Mouse (Mus musculus): ENCODE measurements at regions not wholly inside any gene's neighbourhood (a gene's known extent, or its start where the extent isn't known, plus 50 kb on each side); places are given as distances from the start of the nearest gene placed in this dataset.

GRCm38 (mm10) chr10:117471818-117472567 is 92.2 kb upstream of the Cpsf6 start:
- Histone ChIP-seq H3K27ac (ENCODE audit: insufficient read depth, low read length) (no peak overlapping the region), H3K4me3 (ENCODE audit: insufficient read depth, low read length) (no peak overlapping the region), H3K4me1 (ENCODE audit: control insufficient read depth, insufficient read depth, low read length) (no peaks in the 10 kb centered on the region)
- TF ChIP-seq CTCF (IDR thresholded peaks at IDR 0.05; ENCODE audit: extremely low read depth, insufficient read depth, low read length), result no peak
- no peak for TF ChIP-seq POLR2A (IDR thresholded peaks at IDR 0.05; ENCODE audit: extremely low read depth, insufficient read depth, low read length)

- Histone ChIP-seq H3K4me1 (ENCODE audit: control insufficient read depth, insufficient read depth, low read length) (no peaks in the 10 kb centered on the region), H3K4me3 (ENCODE audit: insufficient read depth, low read length) (no peak overlapping the region), H3K27ac (ENCODE audit: insufficient read depth, low read length) (no peak overlapping the region)
- TF ChIP-seq CTCF (IDR thresholded peaks at IDR 0.05; ENCODE audit: extremely low read depth, insufficient read depth, low read length) (no peak), POLR2A (IDR thresholded peaks at IDR 0.05; ENCODE audit: extremely low read depth, insufficient read depth, low read length) (no peak)
These were observed 91.4 kb upstream of the Cpsf6 start for GRCm38 (mm10) chr10:117471036-117471817.

- TF ChIP-seq CTCF (IDR thresholded peaks at IDR 0.05; ENCODE audit: extremely low read depth, insufficient read depth, low read length) (no peak), POLR2A (IDR thresholded peaks at IDR 0.05; ENCODE audit: extremely low read depth, insufficient read depth, low read length) (no peak)
- H3K4me1 ChIP-seq (ENCODE audit: control insufficient read depth, insufficient read depth, low read length), result no peaks in the 10 kb centered on the region
- H3K27ac ChIP-seq (ENCODE audit: insufficient read depth, low read length), result no peak overlapping the region
- H3K4me3 ChIP-seq (ENCODE audit: insufficient read depth, low read length), result no peak overlapping the region
These were observed 90.7 kb upstream of the Cpsf6 start for GRCm38 (mm10) chr10:117470481-117470880.

- H3K27ac ChIP-seq (ENCODE audit: insufficient read depth, low read length), result no peak overlapping the region
- no peak overlapping the region for H3K4me3 ChIP-seq (ENCODE audit: insufficient read depth, low read length)
- TF ChIP-seq POLR2A (IDR thresholded peaks at IDR 0.05; ENCODE audit: extremely low read depth, insufficient read depth, low read length) (no peak), CTCF (IDR thresholded peaks at IDR 0.05; ENCODE audit: extremely low read depth, insufficient read depth, low read length) (no peak)
- no peaks in the 10 kb centered on the region for H3K4me1 ChIP-seq (ENCODE audit: control insufficient read depth, insufficient read depth, low read length)
These were observed 89.8 kb upstream of the Cpsf6 start for GRCm38 (mm10) chr10:117469573-117470090.

- no peak overlapping the region for H3K4me3 ChIP-seq (ENCODE audit: insufficient read depth, low read length)
- H3K27ac ChIP-seq (ENCODE audit: insufficient read depth, low read length), result no peak overlapping the region
- no peak for TF ChIP-seq CTCF (IDR thresholded peaks at IDR 0.05; ENCODE audit: extremely low read depth, insufficient read depth, low read length)
- TF ChIP-seq POLR2A (IDR thresholded peaks at IDR 0.05; ENCODE audit: extremely low read depth, insufficient read depth, low read length), result no peak
- no peaks in the 10 kb centered on the region for H3K4me1 ChIP-seq (ENCODE audit: control insufficient read depth, insufficient read depth, low read length)
These were observed 89.2 kb upstream of the Cpsf6 start for GRCm38 (mm10) chr10:117468931-117469572.

GRCm38 (mm10) chr10:117468381-117468780 is 88.6 kb upstream of the Cpsf6 start:
- Histone ChIP-seq H3K27ac (ENCODE audit: insufficient read depth, low read length) (no peak overlapping the region), H3K4me3 (ENCODE audit: insufficient read depth, low read length) (no peak overlapping the region), H3K4me1 (ENCODE audit: control insufficient read depth, insufficient read depth, low read length) (no peaks in the 10 kb centered on the region)
- TF ChIP-seq CTCF (IDR thresholded peaks at IDR 0.05; ENCODE audit: extremely low read depth, insufficient read depth, low read length), result no peak
- no peak for TF ChIP-seq POLR2A (IDR thresholded peaks at IDR 0.05; ENCODE audit: extremely low read depth, insufficient read depth, low read length)

- H3K4me1 ChIP-seq (ENCODE audit: control insufficient read depth, insufficient read depth, low read length), result no peaks in the 10 kb centered on the region
- no peak overlapping the region for H3K4me3 ChIP-seq (ENCODE audit: insufficient read depth, low read length)
- no peak overlapping the region for H3K27ac ChIP-seq (ENCODE audit: insufficient read depth, low read length)
- TF ChIP-seq CTCF (IDR thresholded peaks at IDR 0.05; ENCODE audit: extremely low read depth, insufficient read depth, low read length), result no peak
- no peak for TF ChIP-seq POLR2A (IDR thresholded peaks at IDR 0.05; ENCODE audit: extremely low read depth, insufficient read depth, low read length)
These were observed 87.3 kb upstream of the Cpsf6 start for GRCm38 (mm10) chr10:117467161-117467560.

GRCm38 (mm10) chr10:117466391-117466790 is 86.6 kb upstream of the Cpsf6 start:
- no peak overlapping the region for H3K4me3 ChIP-seq (ENCODE audit: insufficient read depth, low read length)
- no peaks in the 10 kb centered on the region for H3K4me1 ChIP-seq (ENCODE audit: control insufficient read depth, insufficient read depth, low read length)
- TF ChIP-seq CTCF (IDR thresholded peaks at IDR 0.05; ENCODE audit: extremely low read depth, insufficient read depth, low read length) (no peak), POLR2A (IDR thresholded peaks at IDR 0.05; ENCODE audit: extremely low read depth, insufficient read depth, low read length) (no peak)

GRCm38 (mm10) chr10:117465671-117466250 is 85.9 kb upstream of the Cpsf6 start:
- TF ChIP-seq POLR2A (IDR thresholded peaks at IDR 0.05; ENCODE audit: extremely low read depth, insufficient read depth, low read length) (no peak), CTCF (IDR thresholded peaks at IDR 0.05; ENCODE audit: extremely low read depth, insufficient read depth, low read length) (no peak)
- H3K4me3 ChIP-seq (ENCODE audit: insufficient read depth, low read length), result no peak overlapping the region
- H3K27ac ChIP-seq (ENCODE audit: insufficient read depth, low read length), result no peak overlapping the region
- H3K4me1 ChIP-seq (ENCODE audit: control insufficient read depth, insufficient read depth, low read length), result no peaks in the 10 kb centered on the region

More at GRCm38 (mm10) chr10:117466391-117466790, 86.6 kb upstream of the Cpsf6 start:
- no peak overlapping the region for H3K27ac ChIP-seq (ENCODE audit: insufficient read depth, low read length)
